Mouse (Mus musculus) intestine, embryonic 16.5 days (tissue): ENCODE results near the gene Dnajc5g. TPM values are rescaled to one million over a fixed set of nuclear protein-coding genes. Genes with fewer than 3 reads are reported as not detected.

Experiments used
- ATAC-seq: fragments of 200-750 bp; cut with Nextera tagmentation; 2 replicates; pipeline ENCODE4 v1.8.0; 2017; ENCODE audit warnings: moderate TSS enrichment, moderate library complexity
- H3K27ac ChIP-seq: fragments of 300-500 bp; sonication (generic); 2 replicates; pipeline ENCODE4 v1.5.1; 2014; ENCODE audit warnings: mild to moderate bottlenecking, low read length
- H3K27me3 ChIP-seq: fragments of 300-500 bp; sonication (generic); replicated peaks from 2 replicates; pipeline ENCODE4 v1.6.1; 2014; ENCODE audit warnings: low read length, control low read depth, mixed read lengths; ENCODE audit not compliant: control insufficient read depth, insufficient read depth
- H3K36me3 ChIP-seq: fragments of 300-500 bp; sonication (generic); 2 replicates; pipeline ENCODE4 v1.6.1; 2014; ENCODE audit warnings: low read length, control low read depth; ENCODE audit not compliant: control insufficient read depth, insufficient read depth
- H3K4me1 ChIP-seq: fragments of 300-500 bp; sonication (generic); 2 replicates; pipeline ENCODE4 v1.6.1; 2014; ENCODE audit warnings: low read length, control low read depth, mixed read lengths; ENCODE audit not compliant: control insufficient read depth, insufficient read depth
- H3K4me2 ChIP-seq: fragments of 300-500 bp; sonication (generic); 2 replicates; pipeline ENCODE4 v1.6.1; 2014; ENCODE audit warnings: low read depth, low read length, control low read depth
- H3K4me3 ChIP-seq: fragments of 300-500 bp; sonication (generic); 2 replicates; pipeline ENCODE4 v1.5.1; 2014; ENCODE audit warnings: mild to moderate bottlenecking, low read length
- H3K9ac ChIP-seq: fragments of 300-500 bp; sonication (generic); 2 replicates; pipeline ENCODE4 v1.6.1; 2014; ENCODE audit warnings: low read depth, low read length
- H3K9me3 ChIP-seq: fragments of 300-500 bp; sonication (generic); 2 replicates; pipeline ENCODE4 v1.6.1; 2016; ENCODE audit warnings: low read length, control low read depth; ENCODE audit not compliant: control insufficient read depth
- WGBS: fragments of 180-500 bp; shearing (Covaris S2); extraction: QIAGEN DNeasy Blood & Tissue Kit; methylation state at CpG from one replicate; pipeline ENCODE4 v1.1.7; 2014; 5-methylcytosine and 5-hydroxymethylcytosine counted together
- polyA plus RNA-seq: library from polyadenylated mRNA; unstranded; fragments of >200 nt; fragmentation: Nextera tagmentation; extraction: Ambion mirVana; gene quantifications from 2 replicates; pipeline ENCODE4 v1.2.1, GENCODE M21; 2015

Dnajc5g gene
- not detected in 2 replicates for polyA plus RNA-seq

DNA sequence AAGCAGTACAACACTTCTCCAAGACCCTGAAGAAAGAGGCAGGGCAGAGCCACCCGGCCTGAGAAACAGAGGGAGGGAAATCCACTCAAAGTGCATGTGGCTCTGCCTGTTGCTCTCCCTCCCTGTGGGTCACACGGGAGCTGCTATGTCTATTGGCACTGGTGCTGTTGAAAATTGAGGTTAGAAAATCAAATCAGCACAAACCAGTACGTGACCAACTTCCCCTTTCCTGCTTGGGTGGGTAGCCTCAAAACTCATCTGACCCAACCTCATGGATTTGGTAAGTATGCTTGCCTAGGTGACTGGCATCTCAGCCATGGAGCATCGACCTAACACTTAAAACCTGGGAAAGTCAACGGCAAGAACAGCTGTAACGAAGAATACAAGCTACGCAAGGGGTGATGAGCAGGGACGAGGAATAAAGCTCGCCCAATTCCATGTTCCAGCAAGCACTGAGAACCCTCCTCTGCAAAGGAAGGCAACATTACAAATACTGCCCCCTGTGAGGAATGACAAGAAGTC, at the start of gene Dnajc5g:
TSS of gene Dnajc5g (plus strand) at position 472 of the 522 bp plus-strand sequence.
- no peak within 1 kb of the TSS for H3K4me3 ChIP-seq
- WGBS = 87% methylated on average over 9 of the region's 9 CpGs
- no peaks in the 10 kb centered on the region for H3K9me3 ChIP-seq
- H3K27me3 ChIP-seq = no peaks in the 10 kb centered on the region; the same call in 1 of the 2 replicates
- H3K4me1 ChIP-seq = no peaks in the 10 kb centered on the region
- H3K4me2 ChIP-seq = no peak within 1 kb of the TSS
- no peak within 1 kb of the TSS for H3K9ac ChIP-seq
- no peaks in the 10 kb centered on the region for H3K36me3 ChIP-seq
- no peak for ATAC-seq
- no peak within 1 kb of the TSS for H3K27ac ChIP-seq

GRCm38 (mm10) chr5:31069810-31070209, 36.3 kb upstream of the Dnajc5g start:
- no peak overlapping the region for H3K4me2 ChIP-seq
- H3K27ac ChIP-seq = no peak overlapping the region
- no peak overlapping the region for H3K4me3 ChIP-seq
- no peak overlapping the region for H3K9ac ChIP-seq
- no peaks in the 10 kb centered on the region for H3K27me3 ChIP-seq
- no peaks in the 10 kb centered on the region for H3K9me3 ChIP-seq
- H3K4me1 ChIP-seq = no peaks in the 10 kb centered on the region
- WGBS = 94% methylated on average over 3 of the region's 3 CpGs
- H3K36me3 ChIP-seq = peaks cover 47% of the 10 kb centered on the region
- ATAC-seq = no peak

- Histone ChIP-seq H3K4me2 (no peak overlapping the region), H3K4me1 (no peaks in the 10 kb centered on the region), H3K27ac (no peak overlapping the region), H3K4me3 (no peak overlapping the region), H3K36me3 (peaks cover 58% of the 10 kb centered on the region), H3K9ac (no peak overlapping the region), H3K9me3 (no peaks in the 10 kb centered on the region), H3K27me3 (no peaks in the 10 kb centered on the region)
- no peak for ATAC-seq
- WGBS = 74% methylated on average over 2 of the region's 2 CpGs
Measured at GRCm38 (mm10) chr5:31071059-31071458, 35.0 kb upstream of the Dnajc5g start.

DNA sequence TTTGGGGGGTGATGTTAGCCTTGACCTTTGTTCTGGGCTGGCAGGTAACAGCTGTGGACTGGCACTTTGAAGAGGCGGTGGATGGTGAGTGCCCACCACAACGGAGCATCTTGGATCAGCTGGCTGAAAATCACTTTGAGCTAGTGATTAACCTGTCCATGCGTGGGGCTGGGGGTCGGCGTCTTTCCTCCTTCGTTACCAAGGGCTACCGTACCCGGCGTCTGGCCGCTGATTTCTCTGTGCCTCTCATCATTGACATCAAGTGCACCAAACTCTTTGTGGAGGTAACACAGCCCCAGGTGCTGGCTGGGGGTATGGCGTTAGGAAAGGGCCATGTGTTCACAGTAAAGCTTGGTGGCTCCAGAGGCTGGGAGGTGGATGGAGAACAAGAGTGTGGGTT, 34.3 kb upstream of the Dnajc5g start:
- no peak overlapping the region for H3K4me3 ChIP-seq
- H3K27me3 ChIP-seq = no peaks in the 10 kb centered on the region
- no peak overlapping the region for H3K9ac ChIP-seq
- no peak overlapping the region for H3K4me2 ChIP-seq
- ATAC-seq = no peak
- 94% methylated on average over 11 of the region's 11 CpGs for WGBS
- H3K36me3 ChIP-seq = peaks cover 62% of the 10 kb centered on the region
- no peaks in the 10 kb centered on the region for H3K4me1 ChIP-seq
- no peaks in the 10 kb centered on the region for H3K9me3 ChIP-seq
- no peak overlapping the region for H3K27ac ChIP-seq

- Histone ChIP-seq H3K36me3 (peaks cover 69% of the 10 kb centered on the region), H3K9ac (no peak overlapping the region), H3K4me1 (no peaks in the 10 kb centered on the region), H3K27me3 (no peaks in the 10 kb centered on the region), H3K4me3 (no peak overlapping the region), H3K9me3 (no peaks in the 10 kb centered on the region), H3K27ac (no peak overlapping the region), H3K4me2 (no peak overlapping the region)
- 93% methylated on average over 12 of the region's 12 CpGs for WGBS
- no peak for ATAC-seq
Measured at GRCm38 (mm10) chr5:31073176-31073575, 32.9 kb upstream of the Dnajc5g start.

DNA sequence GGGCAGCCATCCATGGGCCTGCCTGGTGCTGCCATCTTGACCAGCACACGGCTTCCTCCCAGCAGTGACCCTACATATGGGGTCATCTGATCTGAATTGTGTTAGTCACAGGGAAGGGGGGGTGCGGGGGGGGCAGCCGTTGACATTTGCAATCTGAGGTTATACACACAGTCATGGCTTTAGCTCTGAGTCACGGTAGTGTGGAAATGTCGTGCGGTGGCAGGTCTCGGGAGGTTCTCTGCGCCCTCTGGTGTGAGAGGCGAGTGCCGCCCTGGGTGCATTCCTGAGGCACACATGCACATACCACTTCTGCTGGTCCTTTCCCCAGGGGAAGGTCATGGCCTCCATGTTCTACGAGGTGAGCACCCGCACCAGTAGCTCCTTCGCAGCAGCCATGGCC, 29.7 kb upstream of the Dnajc5g start:
- Histone ChIP-seq H3K9ac (no peak overlapping the region), H3K9me3 (no peaks in the 10 kb centered on the region), H3K27me3 (no peaks in the 10 kb centered on the region), H3K36me3 (peaks cover 56% of the 10 kb centered on the region), H3K4me2 (no peak overlapping the region), H3K27ac (no peak overlapping the region), H3K4me1 (no peaks in the 10 kb centered on the region), H3K4me3 (no peak overlapping the region)
- WGBS = 84% methylated on average over 13 of the region's 13 CpGs
- ATAC-seq = no peak

DNA sequence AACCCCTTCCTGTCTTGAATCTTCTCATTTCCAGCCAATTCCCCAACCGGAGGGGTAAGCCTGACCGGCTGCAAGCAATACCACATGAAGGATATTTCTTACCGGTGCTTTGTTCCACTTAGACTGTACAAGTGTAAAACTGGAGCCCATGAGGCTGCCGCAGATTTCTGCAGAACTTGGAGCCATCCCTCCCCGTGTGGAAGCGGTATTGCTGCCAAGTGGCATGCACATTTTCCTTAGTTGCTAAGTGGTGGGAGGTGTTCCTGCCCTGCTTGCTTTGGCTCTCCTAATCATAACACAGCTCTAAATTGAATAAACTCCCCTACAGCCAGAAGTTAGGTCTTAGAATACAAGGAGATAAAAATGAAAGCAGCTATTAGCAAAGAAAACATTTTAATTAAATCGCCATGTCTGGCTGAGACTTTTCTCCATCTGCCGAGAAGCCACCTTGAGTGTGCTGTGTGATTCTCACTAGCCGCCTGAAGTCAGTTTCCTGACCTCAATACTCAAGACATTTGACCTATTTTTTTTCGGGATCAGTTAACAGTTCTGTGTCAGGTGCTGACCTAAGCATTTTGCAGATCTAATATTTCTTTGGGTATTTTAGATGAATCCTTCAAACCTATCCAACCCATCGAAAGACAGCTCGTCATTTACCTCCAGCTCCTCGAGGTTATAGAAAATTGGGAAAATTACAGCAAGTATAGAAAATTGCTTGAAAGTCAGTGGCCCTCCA, 25.9 kb upstream of the Dnajc5g start:
- no peak for ATAC-seq
- no peaks in the 10 kb centered on the region for H3K9me3 ChIP-seq
- H3K9ac ChIP-seq = no peak overlapping the region
- H3K4me2 ChIP-seq = no peak overlapping the region
- no peaks in the 10 kb centered on the region for H3K4me1 ChIP-seq
- 75% methylated on average over 13 of the region's 13 CpGs for WGBS
- H3K27ac ChIP-seq = no peak overlapping the region
- peaks cover 32% of the 10 kb centered on the region for H3K36me3 ChIP-seq
- H3K4me3 ChIP-seq = no peak overlapping the region
- no peaks in the 10 kb centered on the region for H3K27me3 ChIP-seq

DNA sequence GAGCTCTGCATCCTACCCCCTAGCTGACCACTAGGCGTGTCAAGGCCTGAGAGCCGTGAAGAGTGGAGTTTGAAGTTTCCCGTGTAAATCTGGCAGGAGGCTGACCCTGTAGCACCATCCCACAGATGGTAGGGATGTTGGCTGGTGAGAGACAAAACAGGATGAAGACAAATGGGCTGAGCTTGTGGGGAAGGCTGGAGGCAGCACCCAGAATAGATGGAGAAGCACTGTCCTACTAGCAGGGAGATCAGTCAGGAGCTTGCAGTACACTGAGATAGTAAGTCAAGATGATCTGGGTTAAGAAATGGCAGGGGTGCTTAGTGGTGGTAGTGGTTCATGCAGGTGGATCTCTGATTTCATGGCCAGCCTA, 25.3 kb upstream of the Dnajc5g start:
- no peak for ATAC-seq
- 66% methylated on average over 3 of the region's 3 CpGs for WGBS
- Histone ChIP-seq H3K36me3 (peaks cover 27% of the 10 kb centered on the region), H3K9ac (no peak overlapping the region), H3K27me3 (no peaks in the 10 kb centered on the region), H3K9me3 (no peaks in the 10 kb centered on the region), H3K27ac (no peak overlapping the region), H3K4me1 (0 out of 2 replicates have a peak, but pooled peaks cover 2% of the 10 kb centered on the region), H3K4me2 (no peak overlapping the region), H3K4me3 (no peak overlapping the region)

DNA sequence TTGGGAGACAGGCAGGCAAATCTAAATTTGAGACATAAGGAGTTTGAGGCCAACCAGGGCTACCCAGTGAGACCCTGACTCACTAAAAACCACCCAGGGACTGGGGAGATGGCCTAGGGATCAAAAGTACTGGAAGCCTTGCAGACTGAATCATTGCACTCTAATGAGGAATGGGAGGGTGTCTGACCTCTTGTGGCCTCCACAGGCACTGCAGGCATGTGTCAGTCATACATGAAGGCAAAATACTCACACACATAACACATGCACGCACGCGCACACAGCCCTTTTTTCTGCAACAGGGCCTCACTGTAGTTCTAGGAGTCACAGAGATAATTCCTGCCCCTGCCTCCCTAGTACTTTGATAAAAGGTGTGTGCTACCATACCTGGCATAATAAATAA, 24.7 kb upstream of the Dnajc5g start:
- Histone ChIP-seq H3K36me3 (peaks cover 21% of the 10 kb centered on the region), H3K27ac (no peak overlapping the region), H3K4me2 (no peak overlapping the region), H3K9me3 (no peaks in the 10 kb centered on the region), H3K27me3 (no peaks in the 10 kb centered on the region), H3K4me1 (0 out of 2 replicates have a peak, but pooled peaks cover 6% of the 10 kb centered on the region), H3K4me3 (no peak overlapping the region), H3K9ac (no peak overlapping the region)
- 74% methylated on average over 3 of the region's 3 CpGs for WGBS
- ATAC-seq = no peak
